Comparison of ENCODE assay signal across 9 mouse cellular contexts in the genomic region with DNA sequence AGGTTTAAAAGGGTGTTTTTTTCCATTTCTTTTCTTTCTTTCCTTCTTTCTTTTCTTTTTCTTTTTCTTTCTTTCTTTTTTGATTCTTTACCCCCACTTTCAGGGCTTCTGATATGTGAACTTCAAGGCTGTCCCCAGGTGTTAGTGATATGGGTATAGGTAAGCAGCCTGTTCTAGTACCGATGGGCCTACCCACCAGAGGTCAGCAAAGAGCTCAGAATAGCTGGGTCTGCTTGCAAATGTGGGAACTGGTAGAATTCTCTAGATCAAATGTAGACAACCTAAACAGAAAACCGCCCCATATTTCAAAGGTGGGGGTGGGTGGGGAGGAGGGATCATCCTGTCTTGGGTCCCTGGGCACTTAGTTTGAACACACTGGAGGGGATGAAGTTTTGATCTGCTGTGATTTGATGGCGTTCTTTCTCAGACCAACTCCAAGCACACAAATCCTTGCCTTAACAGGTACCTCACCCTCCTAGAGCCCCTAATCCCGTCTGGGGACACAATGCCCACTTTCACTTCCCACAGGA. TPM values are rescaled to one million over a fixed set of nuclear protein-coding genes. Genes with fewer than 3 reads are reported as not detected.
DNase-seq lines count a peak whose midpoint lies in the region; ATAC-seq and TF ChIP-seq lines count a peak whose summit lies in the region.
"Had no signal": no experiment of that assay in that cellular context is flagged by ENCODE, and none has a peak within 500 bp of the region (broad histone marks: within the 10 kb centered on the region; RNA-seq: fewer than 3 reads in every experiment).

No protein-coding gene starts in this region.

- no peaks in the 10 kb centered on the region for H3K9me3 ChIP-seq in kidney, embryonic 15.5 days (replicated peaks)
- H3K9me3 ChIP-seq in limb, embryonic 14.5 days (ENCODE audit: control insufficient read depth, low read length): no peaks in the 10 kb centered on the region
- H3K9me3 ChIP-seq in midbrain, embryonic 15.5 days: no peaks in the 10 kb centered on the region

- peak; percentile 85 for DNase-seq in 3T3-L1 (ENCODE audit: low read depth, low spot score)
- peak; percentile 73 to 93 for DNase-seq in adrenal gland, adult (ENCODE audit: inconsistent age in 2 of 2, low spot score in 1 of 2)
- DNase-seq in embryo, embryonic 11.5 days (ENCODE audit: low read depth, low spot score): peak; percentile 57
- peak; percentile 86 for DNase-seq in limb, embryonic 14.5 days (ENCODE audit: low spot score)
- peak; percentile 70 to 83 for DNase-seq in spleen, adult 18-20 months

- 28% methylated on average over 4 of the region's 4 CpGs for WGBS in kidney, embryonic 15.5 days
- WGBS in limb, embryonic 14.5 days: 40% methylated on average over 4 of the region's 4 CpGs
- WGBS in midbrain, embryonic 15.5 days: 34% methylated on average over 4 of the region's 4 CpGs

- no peak overlapping the region for H3K27ac ChIP-seq in kidney, embryonic 15.5 days
- H3K27ac ChIP-seq in limb, embryonic 14.5 days (replicated peaks; ENCODE audit: low read depth, low read length): no peak overlapping the region
- no peak overlapping the region for H3K27ac ChIP-seq in midbrain, embryonic 15.5 days

- H3K4me1 ChIP-seq in kidney, embryonic 15.5 days: peaks cover 19% of the 10 kb centered on the region
- peaks cover 10% of the 10 kb centered on the region; the same call in 1 of the 2 replicates for H3K4me1 ChIP-seq in limb, embryonic 14.5 days (ENCODE audit: control insufficient read depth, insufficient read depth, low read length)
- peaks cover 3% of the 10 kb centered on the region; the same call in 1 of the 2 replicates for H3K4me1 ChIP-seq in midbrain, embryonic 15.5 days

- ATAC-seq in granulocyte monocyte progenitor cell, adult 5-6 weeks (replicated peaks; ENCODE audit: poor library complexity, severe bottlenecking): peak; percentile 83
- ATAC-seq in kidney, embryonic 15.5 days (replicated peaks; ENCODE audit: low FRiP score): peak; percentile 71; the same call in 1 of the 2 replicates
- ATAC-seq in limb, embryonic 14.5 days (ENCODE audit: low FRiP score, low read depth): peak; percentile 54
- peak; percentile 83 for ATAC-seq in midbrain, embryonic 15.5 days (replicated peaks)

- H3K36me3 ChIP-seq in kidney, embryonic 15.5 days: no peaks in the 10 kb centered on the region
- no peaks in the 10 kb centered on the region; the same call in 1 of the 2 replicates for H3K36me3 ChIP-seq in limb, embryonic 14.5 days (ENCODE audit: control insufficient read depth, insufficient read depth, low read length)
- H3K36me3 ChIP-seq in midbrain, embryonic 15.5 days (replicated peaks): no peaks in the 10 kb centered on the region

- H3K4me3 ChIP-seq in kidney, embryonic 15.5 days (replicated peaks): no peak overlapping the region
- no peak overlapping the region for H3K4me3 ChIP-seq in limb, embryonic 14.5 days (replicated peaks; ENCODE audit: low read length)
- H3K4me3 ChIP-seq in midbrain, embryonic 15.5 days: no peak overlapping the region

- TF ChIP-seq POLR2A in limb, embryonic 14.5 days (IDR thresholded peaks at IDR 0.05; ENCODE audit: borderline replicate concordance, extremely low read depth, insufficient read depth, insufficient read length): no peak

- no peak overlapping the region for H3K9ac ChIP-seq in kidney, embryonic 15.5 days
- no peak overlapping the region for H3K9ac ChIP-seq in limb, embryonic 14.5 days (ENCODE audit: low read depth, low read length, severe bottlenecking)
- H3K9ac ChIP-seq in midbrain, embryonic 15.5 days: no peak overlapping the region

- H3K4me2 ChIP-seq in kidney, embryonic 15.5 days: no peak overlapping the region
- no peak overlapping the region for H3K4me2 ChIP-seq in limb, embryonic 14.5 days (replicated peaks; ENCODE audit: low read depth, low read length, severe bottlenecking)
- H3K4me2 ChIP-seq in midbrain, embryonic 15.5 days: no peak overlapping the region

- H3K27me3 ChIP-seq in kidney, embryonic 15.5 days: peaks cover 3% of the 10 kb centered on the region
- no peaks in the 10 kb centered on the region for H3K27me3 ChIP-seq in limb, embryonic 14.5 days (ENCODE audit: control insufficient read depth, insufficient read depth, low read length)
- no peaks in the 10 kb centered on the region for H3K27me3 ChIP-seq in midbrain, embryonic 15.5 days (replicated peaks)

RNA-seq across cellular contexts. Expression of gene Gnas, which starts 28.1 kb away (rescaled TPM):
- 447 and 478 TPM in 2 replicates for total RNA-seq in granulocyte monocyte progenitor cell, adult 5-6 weeks (2014; fragmentation: Nextera tagmentation)
- total RNA-seq in granulocyte monocyte progenitor cell, adult 5-6 weeks (2017): 212 and 260 TPM in 2 replicates
- polyA plus RNA-seq in kidney, embryonic 15.5 days (2015; fragmentation: Nextera tagmentation; extraction: Ambion mirVana): 1,546 and 1,642 TPM in 2 replicates
- 2,875 and 2,934 TPM in 2 replicates for polyA plus RNA-seq in limb, embryonic 14.5 days (2012; rRNA removed)
- polyA plus RNA-seq in limb, embryonic 14.5 days (2014; fragmentation: Nextera tagmentation; extraction: Ambion mirVana): 2,366 and 2,381 TPM in 2 replicates
- polyA plus RNA-seq in midbrain, embryonic 15.5 days (2015; fragmentation: Nextera tagmentation; extraction: Ambion mirVana): 1,362 and 1,368 TPM in 2 replicates

RNA-seq across cellular contexts. Expression of gene Gm20721, which starts 34.3 kb away (rescaled TPM):
- not detected in 2 replicates for total RNA-seq in granulocyte monocyte progenitor cell, adult 5-6 weeks (2014; fragmentation: Nextera tagmentation)
- 1.4 and 4.7 TPM in 2 replicates for total RNA-seq in granulocyte monocyte progenitor cell, adult 5-6 weeks (2017)
- polyA plus RNA-seq in kidney, embryonic 15.5 days (2015; fragmentation: Nextera tagmentation; extraction: Ambion mirVana): 13.1 and 15.7 TPM in 2 replicates
- polyA plus RNA-seq in limb, embryonic 14.5 days (2012; rRNA removed): 0.65 and 0.73 TPM in 2 replicates
- polyA plus RNA-seq in limb, embryonic 14.5 days (2014; fragmentation: Nextera tagmentation; extraction: Ambion mirVana): 11.7 and 13.4 TPM in 2 replicates
- polyA plus RNA-seq in midbrain, embryonic 15.5 days (2015; fragmentation: Nextera tagmentation; extraction: Ambion mirVana): 8.2 and 16.1 TPM in 2 replicates
- polyA plus RNA-seq: testis, adult 2 months had no signal
